Mouse (Mus musculus): ENCODE results near the gene Palm3. TPM values are rescaled to one million over a fixed set of nuclear protein-coding genes. Genes with fewer than 3 reads are reported as not detected.

Gene Palm3
- polyA plus RNA-seq, 1 experiment from 2014 or later = 1.1 TPM

- no peaks in the 10 kb centered on the region for H3K9me3 ChIP-seq (ENCODE audit: low read length)
- peaks cover 7% of the 10 kb centered on the region; the same call in 1 of the 2 replicates for H3K4me1 ChIP-seq (ENCODE audit: insufficient read depth, low read depth, low read length)
- DNase-seq (ENCODE audit: low spot score) = no peak
- peak overlapping the region; percentile 97 for H3K4me2 ChIP-seq (replicated peaks; ENCODE audit: low read depth, low read length)
- no peak overlapping the region for H3K9ac ChIP-seq (replicated peaks; ENCODE audit: low read depth)
- no peak for TF ChIP-seq EP300 (IDR thresholded peaks at IDR 0.05)
- TF ChIP-seq CTCF (IDR thresholded peaks at IDR 0.05) = no peak
- no peaks in the 10 kb centered on the region for H3K27me3 ChIP-seq (replicated peaks; ENCODE audit: insufficient read depth, low read length)
- WGBS = 21% methylated on average over 12 of the region's 12 CpGs
- no peak overlapping the region for H3K27ac ChIP-seq (ENCODE audit: low read length)
- H3K4me3 ChIP-seq (ENCODE audit: low read depth, low read length) = no peak overlapping the region
- peaks cover 13% of the 10 kb centered on the region; the same call in 1 of the 2 replicates for H3K36me3 ChIP-seq (ENCODE audit: insufficient read depth, low read length)
- ATAC-seq = no peak
Observed at GRCm38 (mm10) chr8:83995973-83996372, 25.3 kb upstream of the Palm3 start.

- Histone ChIP-seq H3K4me2 (replicated peaks; ENCODE audit: low read depth, low read length) (peak overlapping the region; percentile 97), H3K4me3 (ENCODE audit: low read depth, low read length) (peak overlapping the region; percentile 75), H3K4me1 (ENCODE audit: insufficient read depth, low read depth, low read length) (peaks cover 9% of the 10 kb centered on the region; the same call in 1 of the 2 replicates), H3K9me3 (ENCODE audit: low read length) (no peaks in the 10 kb centered on the region), H3K27me3 (replicated peaks; ENCODE audit: insufficient read depth, low read length) (no peaks in the 10 kb centered on the region), H3K27ac (ENCODE audit: low read length) (peak overlapping the region; percentile 93), H3K36me3 (ENCODE audit: insufficient read depth, low read length) (0 out of 2 replicates have a peak, but pooled peaks cover 11% of the 10 kb centered on the region), H3K9ac (replicated peaks; ENCODE audit: low read depth) (peak overlapping the region; percentile 59)
- WGBS = 1% methylated on average over 25 of the region's 103 CpGs
- TF ChIP-seq CTCF (IDR thresholded peaks at IDR 0.05) = no peak
- no peak for TF ChIP-seq EP300 (IDR thresholded peaks at IDR 0.05)
- ATAC-seq (peak; percentile 88), DNase-seq (ENCODE audit: low spot score) (peak; percentile 95)
Observed at GRCm38 (mm10) chr8:83996567-83997505, 24.4 kb upstream of the Palm3 start.

- Histone ChIP-seq H3K4me1 (ENCODE audit: insufficient read depth, low read depth, low read length) (peaks cover 9% of the 10 kb centered on the region; the same call in 1 of the 2 replicates), H3K27me3 (replicated peaks; ENCODE audit: insufficient read depth, low read length) (no peaks in the 10 kb centered on the region), H3K4me3 (ENCODE audit: low read depth, low read length) (peak within 1 kb of the TSS; percentile 75), H3K4me2 (replicated peaks; ENCODE audit: low read depth, low read length) (peak within 1 kb of the TSS; percentile 97), H3K9ac (replicated peaks; ENCODE audit: low read depth) (peak within 1 kb of the TSS; percentile 59), H3K27ac (ENCODE audit: low read length) (peak within 1 kb of the TSS; percentile 93), H3K36me3 (ENCODE audit: insufficient read depth, low read length) (0 out of 2 replicates have a peak, but pooled peaks cover 6% of the 10 kb centered on the region), H3K9me3 (ENCODE audit: low read length) (no peaks in the 10 kb centered on the region)
- ATAC-seq (no peak), DNase-seq (ENCODE audit: low spot score) (peak; percentile 51)
- 0% methylated on average over 29 of the region's 112 CpGs for WGBS
- TF ChIP-seq CTCF (IDR thresholded peaks at IDR 0.05) = no peak
- no peak for TF ChIP-seq EP300 (IDR thresholded peaks at IDR 0.05)
Observed at GRCm38 (mm10) chr8:83997511-83998141, 23.6 kb upstream of the Palm3 start, which contains the start of gene Samd1. Samd1 (plus strand) TSS chr8:83997672.

GRCm38 (mm10) chr8:83998231-83999056 is 22.8 kb upstream of the Palm3 start:
- Histone ChIP-seq H3K27ac (ENCODE audit: low read length) (peak overlapping the region; percentile 93), H3K27me3 (replicated peaks; ENCODE audit: insufficient read depth, low read length) (no peaks in the 10 kb centered on the region), H3K4me3 (ENCODE audit: low read depth, low read length) (peak overlapping the region; percentile 59), H3K36me3 (ENCODE audit: insufficient read depth, low read length) (0 out of 2 replicates have a peak, but pooled peaks cover 6% of the 10 kb centered on the region), H3K4me2 (replicated peaks; ENCODE audit: low read depth, low read length) (peak overlapping the region; percentile 97), H3K9me3 (ENCODE audit: low read length) (no peaks in the 10 kb centered on the region), H3K9ac (replicated peaks; ENCODE audit: low read depth) (peak overlapping the region; percentile 48), H3K4me1 (ENCODE audit: insufficient read depth, low read depth, low read length) (peaks cover 9% of the 10 kb centered on the region; the same call in 1 of the 2 replicates)
- DNase-seq (ENCODE audit: low spot score) (peak; percentile 73), ATAC-seq (peak; percentile 16)
- TF ChIP-seq CTCF (IDR thresholded peaks at IDR 0.05) (peak; percentile 64), EP300 (IDR thresholded peaks at IDR 0.05) (no peak)
- 2% methylated on average over 67 of the region's 92 CpGs for WGBS

- WGBS = 62% methylated on average over 16 of the region's 16 CpGs
- no peak for TF ChIP-seq CTCF (IDR thresholded peaks at IDR 0.05)
- no peak for TF ChIP-seq EP300 (IDR thresholded peaks at IDR 0.05)
Observed at GRCm38 (mm10) chr8:83999057-83999705, 22.1 kb upstream of the Palm3 start.

More at GRCm38 (mm10) chr8:83999057-83999705, 22.1 kb upstream of the Palm3 start:
- Histone ChIP-seq H3K9ac (replicated peaks; ENCODE audit: low read depth) (no peak overlapping the region), H3K9me3 (ENCODE audit: low read length) (no peaks in the 10 kb centered on the region), H3K36me3 (ENCODE audit: insufficient read depth, low read length) (0 out of 2 replicates have a peak, but pooled peaks cover 6% of the 10 kb centered on the region), H3K27me3 (replicated peaks; ENCODE audit: insufficient read depth, low read length) (no peaks in the 10 kb centered on the region), H3K27ac (ENCODE audit: low read length) (peak overlapping the region; percentile 93; the same call in 1 of the 2 replicates), H3K4me2 (replicated peaks; ENCODE audit: low read depth, low read length) (peak overlapping the region; percentile 97), H3K4me3 (ENCODE audit: low read depth, low read length) (peak overlapping the region; percentile 59), H3K4me1 (ENCODE audit: insufficient read depth, low read depth, low read length) (peaks cover 11% of the 10 kb centered on the region; the same call in 1 of the 2 replicates)
- no peak for DNase-seq (ENCODE audit: low spot score)
- no peak for ATAC-seq

Data from lung, postnatal 0 days (tissue).